Mouse (Mus musculus): Measurements from ENCODE around the gene Nat8l.
"Not testable (repeated sequence)": the region's sequence is repeated elsewhere in the genome, so short reads cannot be mapped to it uniquely, and the experiment has no call there.

Nat8l gene

GRCm38 (mm10) chr5:33995843-33996693 lies at the start of gene Nat8l:
Gene Nat8l (plus strand): TSS chr5:33995984.
- peak; percentile 70 for DNase-seq (ENCODE audit: low read depth, low spot score)

GRCm38 (mm10) chr5:33947035-33947434 lies 48.7 kb upstream of the Nat8l start:
- not testable (repeated sequence) for DNase-seq (ENCODE audit: low read depth, low spot score)

GRCm38 (mm10) chr5:33948314-33948713 lies 47.5 kb upstream of the Nat8l start:
- peak; percentile 16 for DNase-seq (ENCODE audit: low read depth, low spot score)

GRCm38 (mm10) chr5:33953471-33954185 lies 42.2 kb upstream of the Nat8l start:
- no peak for DNase-seq (ENCODE audit: low read depth, low spot score)

GRCm38 (mm10) chr5:33954354-33954753 lies 41.4 kb upstream of the Nat8l start:
- DNase-seq (ENCODE audit: low read depth, low spot score), result peak; percentile 19

- DNase-seq (ENCODE audit: low read depth, low spot score), result peak; percentile 43
Observed at GRCm38 (mm10) chr5:33955868-33956267, 39.9 kb upstream of the Nat8l start.

- DNase-seq (ENCODE audit: low read depth, low spot score), result no peak
Observed at GRCm38 (mm10) chr5:33959382-33959781, 36.4 kb upstream of the Nat8l start.

GRCm38 (mm10) chr5:33974736-33975135 lies 21.0 kb upstream of the Nat8l start:
- DNase-seq (ENCODE audit: low read depth, low spot score), result no peak

- no peak for DNase-seq (ENCODE audit: low read depth, low spot score)
Observed at GRCm38 (mm10) chr5:33976267-33976666, 19.5 kb upstream of the Nat8l start.

GRCm38 (mm10) chr5:33982731-33983259 lies 13.0 kb upstream of the Nat8l start:
- no peak for DNase-seq (ENCODE audit: low read depth, low spot score)

- peak; percentile 83 for DNase-seq (ENCODE audit: low read depth, low spot score)
Observed at GRCm38 (mm10) chr5:33983309-33984121, 12.3 kb upstream of the Nat8l start, which contains the start of gene Gm1673. Gene Gm1673 (plus strand): TSS chr5:33983433.

- DNase-seq (ENCODE audit: low read depth, low spot score), result no peak
Observed at GRCm38 (mm10) chr5:33994671-33995625, 836 bp upstream of the Nat8l start.

- DNase-seq (ENCODE audit: low read depth, low spot score), result no peak
Observed at GRCm38 (mm10) chr5:33996694-33997045, 886 bp downstream of the Nat8l start.

GRCm38 (mm10) chr5:33997051-33997741 lies 1.4 kb downstream of the Nat8l start:
- no peak for DNase-seq (ENCODE audit: low read depth, low spot score)

GRCm38 (mm10) chr5:33997829-33998504 lies 2.2 kb downstream of the Nat8l start:
- DNase-seq (ENCODE audit: low read depth, low spot score), result no peak

- DNase-seq (ENCODE audit: low read depth, low spot score), result no peak
Observed at GRCm38 (mm10) chr5:33998505-33998877, 2.7 kb downstream of the Nat8l start.

- no peak for DNase-seq (ENCODE audit: low read depth, low spot score)
Observed at GRCm38 (mm10) chr5:33999466-34000090, 3.8 kb downstream of the Nat8l start.

GRCm38 (mm10) chr5:34000809-34001208 lies 5.0 kb downstream of the Nat8l start:
- no peak for DNase-seq (ENCODE audit: low read depth, low spot score)

- no peak for DNase-seq (ENCODE audit: low read depth, low spot score)
Observed at GRCm38 (mm10) chr5:34001401-34001800, 5.6 kb downstream of the Nat8l start.

All from forelimb bud, embryonic 11.5 days (tissue).